Mouse (Mus musculus) lung, adult 2 months (tissue): Measurements from ENCODE around the gene Eif2d.

Source experiments
- CTCF ChIP-seq: fragments of 200-500 bp; IDR thresholded peaks from 2 replicates; pipeline ENCODE4 v1.5.1; 2011; ENCODE audit warnings: mild to moderate bottlenecking, low read length, control low read depth; ENCODE audit not compliant: insufficient read depth
- POLR2A ChIP-seq: fragments of 200-500 bp; IDR thresholded peaks from 2 replicates; pipeline ENCODE4 v1.6.1; 2011; ENCODE audit warnings: low read depth, mild to moderate bottlenecking, control low read depth, low read length, borderline replicate concordance; ENCODE audit errors: extremely low read depth

DNA sequence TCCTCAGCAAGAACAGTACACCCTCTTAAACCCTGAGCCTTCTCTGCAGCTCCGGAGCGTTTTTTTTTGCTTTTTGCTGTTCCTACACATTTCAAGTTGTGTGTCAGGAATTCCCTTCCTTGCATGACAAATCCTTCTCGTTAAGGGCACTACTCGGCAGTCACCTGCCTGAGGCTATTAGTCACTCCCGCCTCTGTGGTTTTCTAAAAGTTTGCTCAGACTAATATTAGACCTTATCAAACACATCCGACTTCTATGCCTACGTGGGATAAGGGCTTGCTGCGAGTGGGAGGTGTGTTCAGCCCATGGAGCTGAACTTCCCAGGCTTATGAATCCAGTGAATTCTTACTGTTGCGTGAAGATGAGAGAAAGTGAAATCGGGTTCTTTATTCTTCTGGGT is 34.5 kb upstream of the Eif2d start:
- no peak for TF ChIP-seq POLR2A
- no peak for TF ChIP-seq CTCF
